8 mouse cellular contexts compared by ENCODE assay signal in genomic region chr13:58066496-58067389, GRCm38 (mm10). TPM values are rescaled to one million over a fixed set of nuclear protein-coding genes. Genes with fewer than 3 reads are reported as not detected.
A peak's percentile ranks its signal among the peaks of the same experiment; 100 is the strongest.
DNase-seq lines count a peak whose midpoint lies in the region; ATAC-seq and TF ChIP-seq lines count a peak whose summit lies in the region.

No protein-coding gene starts in this region.

- H3K9ac ChIP-seq in forebrain, embryonic 12.5 days, result no peak overlapping the region
- no peak overlapping the region for H3K9ac ChIP-seq in forebrain, embryonic 16.5 days (replicated peaks; ENCODE audit: low read depth, low read length)
- no peak overlapping the region for H3K9ac ChIP-seq in heart, postnatal 0 days (replicated peaks; ENCODE audit: low read depth, low read length)

- DNase-seq in heart, postnatal 0 days (ENCODE audit: low spot score), result peak; percentile 69
- DNase-seq in kidney, postnatal 14 days, result peak; percentile 82
- peak; percentile 55 to 78 for DNase-seq in lung, postnatal 4 days
- no peak for DNase-seq in right cerebral cortex, postnatal 4 days
- DNase-seq in layer of hippocampus, postnatal 14 days (ENCODE audit: low spot score in 2 of 2), result no peak

- peak overlapping the region; percentile 36; the same call in 1 of the 2 replicates for H3K27ac ChIP-seq in forebrain, embryonic 12.5 days
- H3K27ac ChIP-seq in forebrain, embryonic 16.5 days (ENCODE audit: low read length), result no peak overlapping the region
- H3K27ac ChIP-seq in bone marrow macrophage, adult 2 months (ENCODE audit: insufficient read depth, low read depth, low read length), result peak overlapping the region; percentile 49
- H3K27ac ChIP-seq in heart, postnatal 0 days (ENCODE audit: low read depth), result peak overlapping the region; percentile 91

- H3K4me3 ChIP-seq in forebrain, embryonic 12.5 days (replicated peaks), result no peak overlapping the region
- H3K4me3 ChIP-seq in forebrain, embryonic 16.5 days (replicated peaks; ENCODE audit: low read length), result no peak overlapping the region
- H3K4me3 ChIP-seq in bone marrow macrophage, adult 2 months (ENCODE audit: insufficient read depth, low read length), result no peak overlapping the region
- H3K4me3 ChIP-seq in heart, postnatal 0 days (ENCODE audit: low read depth, low read length), result no peak overlapping the region

- peaks cover 7% of the 10 kb centered on the region; the same call in 1 of the 2 replicates for H3K36me3 ChIP-seq in forebrain, embryonic 12.5 days (replicated peaks)
- no peaks in the 10 kb centered on the region for H3K36me3 ChIP-seq in forebrain, embryonic 16.5 days (ENCODE audit: control insufficient read depth, insufficient read depth)
- peaks cover 9% of the 10 kb centered on the region for H3K36me3 ChIP-seq in heart, postnatal 0 days (replicated peaks; ENCODE audit: control insufficient read depth, insufficient read depth, low read length)

- H3K4me2 ChIP-seq in forebrain, embryonic 12.5 days, result no peak overlapping the region
- H3K4me2 ChIP-seq in forebrain, embryonic 16.5 days (ENCODE audit: low read length), result no peak overlapping the region
- peak overlapping the region; percentile 25 for H3K4me2 ChIP-seq in heart, postnatal 0 days (ENCODE audit: low read depth, low read length)

- TF ChIP-seq POLR2A in bone marrow macrophage, adult 2 months (IDR thresholded peaks at IDR 0.05; ENCODE audit: borderline replicate concordance, low read depth, low read length), result no peak

- no peak for TF ChIP-seq CTCF in bone marrow macrophage, adult 2 months (IDR thresholded peaks at IDR 0.05; ENCODE audit: low read depth, low read length)
- no peak for TF ChIP-seq CTCF in heart, postnatal 0 days (IDR thresholded peaks at IDR 0.05; ENCODE audit: low read depth)

- 82% methylated on average over 14 of the region's 14 CpGs for WGBS in forebrain, embryonic 12.5 days
- 76% methylated on average over 14 of the region's 14 CpGs for WGBS in forebrain, embryonic 16.5 days
- 29% methylated on average over 14 of the region's 14 CpGs for WGBS in heart, postnatal 0 days

- H3K4me1 ChIP-seq in forebrain, embryonic 12.5 days, result peaks cover 8% of the 10 kb centered on the region; the same call in 1 of the 2 replicates
- peaks cover 7% of the 10 kb centered on the region; the same call in 1 of the 2 replicates for H3K4me1 ChIP-seq in forebrain, embryonic 16.5 days (replicated peaks; ENCODE audit: control insufficient read depth, insufficient read depth, low read length)
- peaks cover 6% of the 10 kb centered on the region for H3K4me1 ChIP-seq in bone marrow macrophage, adult 2 months (ENCODE audit: control insufficient read depth, insufficient read depth, low read length)
- H3K4me1 ChIP-seq in heart, postnatal 0 days (ENCODE audit: control insufficient read depth, insufficient read depth), result peaks cover 33% of the 10 kb centered on the region

- H3K9me3 ChIP-seq in forebrain, embryonic 12.5 days, result no peaks in the 10 kb centered on the region
- no peaks in the 10 kb centered on the region for H3K9me3 ChIP-seq in forebrain, embryonic 16.5 days (ENCODE audit: control insufficient read depth, low read length)
- H3K9me3 ChIP-seq in heart, postnatal 0 days (replicated peaks; ENCODE audit: control insufficient read depth, low read length), result no peaks in the 10 kb centered on the region

- no peaks in the 10 kb centered on the region for H3K27me3 ChIP-seq in forebrain, embryonic 12.5 days
- H3K27me3 ChIP-seq in forebrain, embryonic 16.5 days (replicated peaks; ENCODE audit: control insufficient read depth, insufficient read depth, low read length), result no peaks in the 10 kb centered on the region
- no peaks in the 10 kb centered on the region for H3K27me3 ChIP-seq in heart, postnatal 0 days (ENCODE audit: control insufficient read depth, insufficient read depth, low read length)

- TF ChIP-seq EP300 in heart, postnatal 0 days (IDR thresholded peaks at IDR 0.05; ENCODE audit: low read depth), result no peak; the same call in 1 of the 2 replicates

- no peak for ATAC-seq in forebrain, embryonic 12.5 days (ENCODE audit: low FRiP score)
- ATAC-seq in forebrain, embryonic 16.5 days, result no peak
- ATAC-seq in heart, postnatal 0 days (ENCODE audit: insufficient read depth, low read depth), result peak; percentile 62

RNA-seq across cellular contexts. Expression of gene Klhl3, which starts 46.6 kb away (rescaled TPM):
- 3.9 and 4.3 TPM in 2 replicates for polyA plus RNA-seq in forebrain, embryonic 12.5 days (2016; fragmentation: Nextera tagmentation; extraction: Ambion mirVana)
- polyA plus RNA-seq in forebrain, embryonic 16.5 days (2015; fragmentation: Nextera tagmentation; extraction: Ambion mirVana), result 8.9 and 11.8 TPM in 2 replicates
- polyA plus RNA-seq in bone marrow macrophage, adult 2 months (2012; ENCODE audit: insufficient read depth, insufficient read length, missing spikeins), result 0.44 and 0.79 TPM in 2 replicates
- total RNA-seq in heart, postnatal 0 days (2014; rRNA removed; ENCODE audit: low replicate concordance), result 5.6 and 6.1 TPM in 2 replicates
- polyA plus RNA-seq in heart, postnatal 0 days (2015; fragmentation: Nextera tagmentation; extraction: Ambion mirVana), result 7.4 and 8.3 TPM in 2 replicates
- total RNA-seq in layer of hippocampus, postnatal 14 days (2021), result 10 to 100 TPM; 35.6 to 36.5 TPM

Comparison
In these comparisons a context has a peak if more than half of its experiments do, and no peak if none do; other contexts are left out.
1. DNase-seq: peak in heart, postnatal 0 days (single experiment), kidney, postnatal 14 days (single experiment) and lung, postnatal 4 days (2 of 2); none in right cerebral cortex, postnatal 4 days (single experiment) and layer of hippocampus, postnatal 14 days (0 of 2).